Mouse (Mus musculus) CD4-positive naive resting alpha-beta T cell, adult 76 days (primary cell): Measurements from ENCODE around the gene Nos2. TPM values are rescaled to one million over a fixed set of nuclear protein-coding genes. Genes with fewer than 3 reads are reported as not detected.

Experiments
- total RNA-seq: library from RNA; stranded (reverse); gene quantifications from one replicate; pipeline ENCODE4 v1.2.4, GENCODE M21; 2023

Nos2 gene
- total RNA-seq, result not detected

DNA sequence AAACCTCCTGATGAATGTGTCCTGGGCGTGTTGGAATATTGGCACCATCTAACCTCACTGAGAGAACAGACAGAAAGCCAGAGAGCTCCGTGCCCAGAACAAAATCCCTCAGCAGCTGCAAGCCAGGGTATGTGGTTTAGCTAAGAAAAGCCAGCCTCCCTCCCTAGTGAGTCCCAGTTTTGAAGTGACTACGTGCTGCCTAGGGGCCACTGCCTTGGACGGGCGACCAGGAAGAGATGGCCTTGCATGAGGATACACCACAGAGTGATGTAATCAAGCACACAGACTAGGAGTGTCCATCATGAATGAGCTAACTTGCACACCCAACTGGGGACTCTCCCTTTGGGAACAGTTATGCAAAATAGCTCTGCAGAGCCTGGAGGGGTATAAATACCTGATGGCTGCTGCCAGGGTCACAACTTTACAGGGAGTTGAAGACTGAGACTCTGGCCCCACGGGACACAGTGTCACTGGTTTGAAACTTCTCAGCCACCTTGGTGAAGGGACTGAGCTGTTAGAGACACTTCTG lies at the start of gene Nos2:
TSS of gene Nos2 (plus strand) at position 377 of the 529 bp plus-strand sequence.

DNA sequence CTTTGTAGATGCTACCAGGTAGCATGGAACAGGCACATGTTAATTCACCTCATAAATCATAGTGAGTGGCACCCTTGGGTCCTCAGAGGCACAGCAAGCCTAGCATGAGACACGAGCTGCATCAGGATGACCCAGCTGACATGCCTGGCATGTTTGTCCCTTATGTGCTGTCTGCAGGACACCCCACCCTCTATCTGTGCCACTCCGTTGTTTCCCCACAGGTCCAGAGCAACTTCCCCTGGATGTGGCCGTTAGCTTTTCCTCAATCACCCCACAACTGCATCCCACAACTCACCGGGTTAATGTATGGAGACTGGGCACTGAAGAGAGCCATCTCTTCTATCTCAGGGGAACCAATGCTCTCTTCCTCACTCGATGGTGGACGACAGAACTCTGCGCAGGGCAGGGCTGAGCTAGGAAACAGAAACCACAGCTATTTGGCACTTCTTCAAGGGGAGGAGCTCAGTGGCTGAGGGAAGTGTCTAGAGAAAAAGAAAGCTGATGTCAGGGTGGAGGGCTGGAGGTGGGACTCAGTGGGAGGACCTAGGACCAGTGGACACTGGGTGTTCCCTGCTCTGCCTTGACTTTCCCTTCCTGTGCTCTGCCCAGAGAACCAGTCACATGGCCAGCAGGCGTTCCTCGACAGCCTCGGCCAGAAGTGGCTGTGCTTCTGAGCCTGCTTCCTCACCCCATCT lies 64.0 kb downstream of the Nos2 start, which contains the start of gene Lgals9:
TSS of gene Lgals9 (minus strand) at position 464 of the 695 bp plus-strand sequence.

Other genes with a start within 250 kb of the Nos2 start
- gene Nlk, start 223.4 kb upstream of the Nos2 start, total RNA-seq, result 70.7 TPM
- 19.5 TPM for gene Ccnq, start 169.1 kb upstream of the Nos2 start, total RNA-seq
- 3.6 TPM for gene Lyrm9, start 94.2 kb upstream of the Nos2 start, total RNA-seq
- gene Lgals9, start 64.2 kb downstream of the Nos2 start, total RNA-seq, result 110 TPM
- gene Ksr1, start 225.6 kb downstream of the Nos2 start, total RNA-seq, result 16.4 TPM